Mouse (Mus musculus): ENCODE measurements around the gene Pbx3. TPM values are rescaled to one million over a fixed set of nuclear protein-coding genes. Genes with fewer than 3 reads are reported as not detected.

Gene Pbx3
- polyA plus RNA-seq (2015; fragmentation: Nextera tagmentation; extraction: Ambion mirVana): 91.8 and 105 TPM in 2 replicates

DNA sequence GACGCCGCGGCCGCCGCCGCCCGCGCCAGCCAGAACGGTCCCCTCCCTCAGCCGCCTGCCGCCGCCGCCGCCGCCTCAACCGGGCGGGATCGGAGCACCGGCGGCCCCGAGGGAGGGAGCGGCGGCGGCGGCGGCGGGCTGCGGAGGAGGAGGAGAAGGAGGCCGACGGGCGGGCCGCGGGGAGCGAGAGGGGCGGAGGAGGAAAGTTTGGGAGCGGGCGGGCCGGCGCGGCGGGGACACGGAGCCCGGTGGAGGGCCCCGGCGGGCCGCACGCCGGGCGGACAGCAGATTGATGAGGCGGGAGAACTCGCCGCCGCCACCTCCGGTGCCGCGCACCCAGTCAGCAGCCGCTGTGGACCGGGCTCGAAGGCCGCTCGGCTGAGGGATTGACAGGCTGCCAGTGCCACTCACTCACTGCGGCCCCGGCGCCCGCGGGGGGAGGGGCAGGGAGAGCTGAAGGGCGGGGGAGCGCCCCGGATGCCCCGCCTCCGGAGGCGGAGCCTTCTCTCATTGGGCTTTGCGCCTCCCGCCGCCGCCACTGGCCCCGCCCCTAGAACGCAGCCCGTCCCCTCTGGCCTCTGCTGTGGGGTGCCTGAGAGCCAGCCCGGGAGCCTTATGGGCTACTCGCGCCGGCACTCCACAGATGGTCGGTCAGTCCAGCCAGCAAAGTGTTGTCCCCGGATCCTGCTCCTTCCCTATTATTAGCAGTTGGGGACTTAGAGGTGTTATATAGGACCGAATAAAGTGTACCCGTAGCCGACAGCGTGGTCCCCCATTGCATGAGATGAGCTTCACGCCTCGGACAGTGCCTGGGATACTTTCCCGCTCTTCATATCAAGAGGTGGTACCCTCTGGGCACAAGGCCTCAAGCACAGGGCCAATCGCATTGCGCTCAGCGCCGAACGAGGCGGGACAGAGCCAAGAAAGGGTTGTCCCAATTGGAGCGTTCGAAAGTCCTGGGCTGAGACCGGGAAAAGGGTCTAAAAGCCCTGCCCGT lies at the start of gene Pbx3:
TSS of gene Pbx3 (minus strand) at position 838 of the 997 bp plus-strand sequence.
- Histone ChIP-seq H3K9me3 (ENCODE audit: control insufficient read depth, low read length) (no peaks in the 10 kb centered on the region), H3K27ac (ENCODE audit: low read depth, low read length) (peak within 1 kb of the TSS; percentile 98), H3K4me2 (ENCODE audit: low read length) (peak within 1 kb of the TSS; percentile 92), H3K27me3 (replicated peaks; ENCODE audit: control insufficient read depth, insufficient read depth, low read length) (no peaks in the 10 kb centered on the region), H3K4me1 (ENCODE audit: control insufficient read depth, insufficient read depth, low read depth, low read length) (no peaks in the 10 kb centered on the region; the same call in none of the 2 replicates), H3K4me3 (ENCODE audit: low read length) (peak within 1 kb of the TSS; percentile 91), H3K9ac (ENCODE audit: low read depth, low read length) (peak within 1 kb of the TSS; percentile 92), H3K36me3 (ENCODE audit: control insufficient read depth, insufficient read depth, low read length) (no peaks in the 10 kb centered on the region)
- under 1% methylated on average over 61 of the region's 102 CpGs for WGBS
- ATAC-seq: peak; percentile 94

DNA sequence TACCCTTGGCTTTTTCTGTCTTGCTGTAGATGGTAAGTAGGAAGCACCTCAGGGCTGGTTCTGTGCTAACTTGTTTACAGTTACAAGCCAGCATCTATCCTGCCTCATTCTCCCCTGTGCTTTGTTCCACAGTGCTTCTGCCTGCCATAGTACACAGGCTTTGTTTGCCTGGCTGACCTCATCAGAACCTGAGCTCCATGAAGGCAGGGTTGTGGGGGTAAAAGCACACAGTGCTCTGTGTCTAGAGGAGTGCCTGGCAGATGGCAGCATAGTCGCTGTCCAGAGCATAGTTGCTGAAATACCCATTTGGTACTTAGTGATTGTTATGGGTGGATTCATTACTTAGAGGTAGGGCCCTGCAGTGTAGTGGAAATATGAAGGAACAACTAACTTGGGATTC lies 47.3 kb upstream of the Pbx3 start:
- peaks cover 6% of the 10 kb centered on the region; the same call in 1 of the 2 replicates for H3K36me3 ChIP-seq (ENCODE audit: control insufficient read depth, insufficient read depth, low read length)
- H3K27ac ChIP-seq (ENCODE audit: low read depth, low read length): no peak overlapping the region
- H3K4me2 ChIP-seq (ENCODE audit: low read length): no peak overlapping the region
- no peaks in the 10 kb centered on the region for H3K4me1 ChIP-seq (ENCODE audit: control insufficient read depth, insufficient read depth, low read depth, low read length)
- no peaks in the 10 kb centered on the region for H3K9me3 ChIP-seq (ENCODE audit: control insufficient read depth, low read length)
- no peaks in the 10 kb centered on the region for H3K27me3 ChIP-seq (replicated peaks; ENCODE audit: control insufficient read depth, insufficient read depth, low read length)
- 70% methylated on average over 1 of the region's 1 CpGs for WGBS
- H3K9ac ChIP-seq (ENCODE audit: low read depth, low read length): no peak overlapping the region
- H3K4me3 ChIP-seq (ENCODE audit: low read length): no peak overlapping the region
- no peak for ATAC-seq

DNA sequence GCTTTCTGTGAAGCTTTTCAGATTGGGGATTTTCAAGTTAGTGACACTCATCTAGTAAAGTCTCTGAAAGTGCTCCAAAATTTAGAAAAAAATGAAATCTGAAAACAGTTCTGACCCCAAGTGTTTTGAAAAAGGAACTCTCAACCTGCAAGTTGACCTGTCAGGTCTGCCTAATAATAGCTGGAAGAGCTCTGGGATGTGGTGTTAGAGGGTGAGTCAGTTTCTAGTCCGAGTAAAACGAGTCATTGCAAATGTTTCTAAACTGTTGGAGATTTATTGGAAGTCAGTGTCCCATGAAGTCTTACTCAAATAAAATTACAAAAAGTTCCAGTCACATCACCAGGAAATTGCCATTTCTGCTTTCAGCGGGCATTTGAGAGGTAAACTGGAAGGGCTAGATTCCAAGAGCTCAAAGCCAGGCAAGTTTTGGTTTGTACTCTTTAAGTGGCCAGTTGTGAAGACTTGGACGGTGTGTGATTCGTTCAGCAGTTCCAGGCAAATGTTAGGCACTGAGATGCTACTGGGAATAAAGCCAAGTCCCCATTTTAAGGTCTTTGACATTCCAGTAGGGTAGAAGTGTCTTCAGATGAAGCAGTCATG lies 36.9 kb upstream of the Pbx3 start:
- 88% methylated on average over 5 of the region's 5 CpGs for WGBS
- peaks cover 10% of the 10 kb centered on the region for H3K4me1 ChIP-seq (ENCODE audit: control insufficient read depth, insufficient read depth, low read depth, low read length)
- no peaks in the 10 kb centered on the region for H3K9me3 ChIP-seq (ENCODE audit: control insufficient read depth, low read length)
- no peak overlapping the region for H3K4me3 ChIP-seq (ENCODE audit: low read length)
- no peak for ATAC-seq
- H3K4me2 ChIP-seq (ENCODE audit: low read length): no peak overlapping the region
- H3K36me3 ChIP-seq (ENCODE audit: control insufficient read depth, insufficient read depth, low read length): no peaks in the 10 kb centered on the region
- H3K9ac ChIP-seq (ENCODE audit: low read depth, low read length): no peak overlapping the region
- H3K27me3 ChIP-seq (replicated peaks; ENCODE audit: control insufficient read depth, insufficient read depth, low read length): no peaks in the 10 kb centered on the region
- no peak overlapping the region for H3K27ac ChIP-seq (ENCODE audit: low read depth, low read length)

DNA sequence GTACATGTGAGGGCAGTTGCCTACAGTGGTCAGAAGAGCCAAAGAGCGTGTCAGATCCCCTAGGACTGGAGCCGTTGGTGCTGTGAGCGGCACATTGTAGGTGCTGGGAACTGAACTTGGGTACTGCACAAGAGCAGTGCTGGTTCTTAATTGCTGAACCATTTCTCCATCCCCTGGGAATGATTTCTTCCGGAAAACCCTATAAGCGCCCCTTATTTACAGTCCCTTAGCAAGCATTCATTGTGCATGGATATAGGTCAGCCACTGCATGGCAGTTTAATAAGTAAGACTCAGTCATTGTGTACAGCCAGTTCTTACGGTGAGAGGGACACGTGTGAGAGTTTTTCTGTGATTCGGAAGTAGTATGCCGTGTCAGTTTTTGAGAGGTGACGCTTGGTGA lies 35.4 kb upstream of the Pbx3 start:
- no peak overlapping the region for H3K27ac ChIP-seq (ENCODE audit: low read depth, low read length)
- H3K36me3 ChIP-seq (ENCODE audit: control insufficient read depth, insufficient read depth, low read length): no peaks in the 10 kb centered on the region
- peaks cover 10% of the 10 kb centered on the region for H3K4me1 ChIP-seq (ENCODE audit: control insufficient read depth, insufficient read depth, low read depth, low read length)
- 92% methylated on average over 10 of the region's 10 CpGs for WGBS
- H3K27me3 ChIP-seq (replicated peaks; ENCODE audit: control insufficient read depth, insufficient read depth, low read length): no peaks in the 10 kb centered on the region
- no peak overlapping the region for H3K4me2 ChIP-seq (ENCODE audit: low read length)
- H3K4me3 ChIP-seq (ENCODE audit: low read length): no peak overlapping the region
- no peak for ATAC-seq
- no peak overlapping the region for H3K9ac ChIP-seq (ENCODE audit: low read depth, low read length)
- H3K9me3 ChIP-seq (ENCODE audit: control insufficient read depth, low read length): no peaks in the 10 kb centered on the region

DNA sequence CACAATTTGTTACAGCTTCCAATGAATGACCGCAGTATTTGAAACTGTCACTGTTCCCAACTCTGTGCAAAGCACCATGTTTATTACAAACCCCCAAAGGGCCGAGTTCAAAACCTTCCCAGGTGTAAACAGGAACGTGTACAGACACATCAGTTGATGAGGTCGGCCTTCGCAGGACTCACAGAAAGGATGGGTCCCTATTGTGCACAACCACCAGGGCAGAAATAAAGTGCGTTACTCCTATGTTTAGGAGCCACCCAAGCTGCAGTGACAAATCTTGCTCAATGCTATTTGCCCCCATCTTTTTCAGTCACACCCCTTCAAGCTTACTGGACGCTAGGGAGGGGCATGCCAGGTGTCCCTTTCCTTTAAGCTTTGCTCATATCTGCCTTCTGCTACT lies 34.7 kb upstream of the Pbx3 start:
- peak overlapping the region; percentile 90; the same call in 1 of the 2 replicates for H3K9ac ChIP-seq (ENCODE audit: low read depth, low read length)
- no peaks in the 10 kb centered on the region for H3K9me3 ChIP-seq (ENCODE audit: control insufficient read depth, low read length)
- peak overlapping the region; percentile 91 for H3K4me3 ChIP-seq (ENCODE audit: low read length)
- no peaks in the 10 kb centered on the region for H3K36me3 ChIP-seq (ENCODE audit: control insufficient read depth, insufficient read depth, low read length)
- H3K27ac ChIP-seq (ENCODE audit: low read depth, low read length): no peak overlapping the region
- 37% methylated on average over 7 of the region's 7 CpGs for WGBS
- ATAC-seq: no peak
- H3K4me2 ChIP-seq (ENCODE audit: low read length): peak overlapping the region; percentile 83
- no peaks in the 10 kb centered on the region for H3K27me3 ChIP-seq (replicated peaks; ENCODE audit: control insufficient read depth, insufficient read depth, low read length)
- H3K4me1 ChIP-seq (ENCODE audit: control insufficient read depth, insufficient read depth, low read depth, low read length): peaks cover 10% of the 10 kb centered on the region

DNA sequence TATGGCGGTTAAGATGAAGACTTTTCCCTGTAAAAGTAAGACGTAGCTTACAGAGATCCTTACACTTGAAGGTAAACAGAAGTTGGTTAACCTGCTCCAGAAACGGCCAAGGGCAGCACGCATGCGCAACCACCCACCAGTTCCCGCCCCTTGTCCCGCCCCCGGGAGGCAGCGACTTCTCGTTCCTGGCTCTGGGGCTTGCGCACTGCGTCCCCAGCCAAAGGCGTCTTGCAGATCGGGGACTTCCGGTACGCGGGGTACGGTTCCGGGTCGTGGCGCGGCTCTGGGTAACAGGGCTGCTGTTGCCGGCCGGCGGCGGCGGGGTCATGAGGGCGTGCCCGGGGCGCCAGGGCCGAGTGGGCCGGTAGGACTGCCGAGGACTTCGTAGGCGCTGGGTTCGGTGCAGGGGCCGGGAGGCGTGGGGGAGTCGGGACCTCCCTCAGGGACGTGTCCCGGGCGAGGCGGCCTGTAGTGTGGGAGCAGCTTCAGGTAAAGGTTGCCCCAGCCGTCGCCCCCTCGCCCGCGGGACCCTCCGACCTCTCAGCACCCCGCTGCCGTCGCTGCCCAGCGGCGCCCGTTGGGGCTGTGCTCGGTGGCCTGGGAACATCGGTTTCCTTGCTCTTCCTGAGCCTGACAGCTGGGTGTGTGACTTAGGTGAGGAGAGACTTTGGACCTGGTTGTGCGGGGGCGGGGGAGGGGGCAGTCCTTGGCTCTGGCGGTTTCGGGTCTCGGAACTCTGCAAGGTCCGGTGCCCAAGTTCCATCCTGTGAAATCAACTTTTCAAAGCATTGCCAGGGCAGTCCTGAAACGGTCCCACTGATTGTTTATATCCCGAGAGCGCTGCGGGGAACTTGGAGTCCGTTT lies 33.9 kb upstream of the Pbx3 start, which contains the start of gene Mapkap1:
TSS of gene Mapkap1 (plus strand) at position 171 of the 864 bp plus-strand sequence.
- H3K4me2 ChIP-seq (ENCODE audit: low read length): peak within 1 kb of the TSS; percentile 83
- H3K36me3 ChIP-seq (ENCODE audit: control insufficient read depth, insufficient read depth, low read length): no peaks in the 10 kb centered on the region
- under 1% methylated on average over 63 of the region's 68 CpGs for WGBS
- peaks cover 10% of the 10 kb centered on the region for H3K4me1 ChIP-seq (ENCODE audit: control insufficient read depth, insufficient read depth, low read depth, low read length)
- H3K27me3 ChIP-seq (replicated peaks; ENCODE audit: control insufficient read depth, insufficient read depth, low read length): no peaks in the 10 kb centered on the region
- no peaks in the 10 kb centered on the region for H3K9me3 ChIP-seq (ENCODE audit: control insufficient read depth, low read length)
- peak within 1 kb of the TSS; percentile 65 for H3K27ac ChIP-seq (ENCODE audit: low read depth, low read length)
- ATAC-seq: peak; percentile 99
- H3K9ac ChIP-seq (ENCODE audit: low read depth, low read length): peak within 1 kb of the TSS; percentile 90
- H3K4me3 ChIP-seq (ENCODE audit: low read length): peak within 1 kb of the TSS; percentile 91

DNA sequence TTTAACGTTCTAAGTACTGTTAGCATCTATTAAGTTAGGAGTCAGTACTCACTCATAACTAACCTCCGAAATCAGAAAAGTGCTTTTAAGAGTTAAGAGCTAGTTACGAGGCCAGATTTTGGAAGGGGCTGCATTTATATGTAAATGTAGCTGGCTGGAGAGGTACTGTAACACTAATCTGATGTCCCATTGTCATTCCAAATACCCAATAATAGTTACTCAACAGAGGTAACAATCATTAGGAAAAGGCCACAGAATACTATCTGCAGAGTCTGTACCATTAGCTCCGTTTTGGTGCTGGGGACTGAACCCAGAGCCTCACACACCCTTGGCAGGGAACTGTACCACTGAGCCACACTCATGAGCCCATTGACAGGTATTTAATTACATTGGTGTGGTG lies 26.6 kb upstream of the Pbx3 start:
- Histone ChIP-seq H3K36me3 (ENCODE audit: control insufficient read depth, insufficient read depth, low read length) (no peaks in the 10 kb centered on the region), H3K4me1 (ENCODE audit: control insufficient read depth, insufficient read depth, low read depth, low read length) (no peaks in the 10 kb centered on the region), H3K27me3 (replicated peaks; ENCODE audit: control insufficient read depth, insufficient read depth, low read length) (no peaks in the 10 kb centered on the region), H3K9ac (ENCODE audit: low read depth, low read length) (no peak overlapping the region), H3K4me3 (ENCODE audit: low read length) (no peak overlapping the region), H3K9me3 (ENCODE audit: control insufficient read depth, low read length) (no peaks in the 10 kb centered on the region), H3K4me2 (ENCODE audit: low read length) (no peak overlapping the region), H3K27ac (ENCODE audit: low read depth, low read length) (no peak overlapping the region)
- 51% methylated on average over 4 of the region's 4 CpGs for WGBS
- ATAC-seq: no peak

DNA sequence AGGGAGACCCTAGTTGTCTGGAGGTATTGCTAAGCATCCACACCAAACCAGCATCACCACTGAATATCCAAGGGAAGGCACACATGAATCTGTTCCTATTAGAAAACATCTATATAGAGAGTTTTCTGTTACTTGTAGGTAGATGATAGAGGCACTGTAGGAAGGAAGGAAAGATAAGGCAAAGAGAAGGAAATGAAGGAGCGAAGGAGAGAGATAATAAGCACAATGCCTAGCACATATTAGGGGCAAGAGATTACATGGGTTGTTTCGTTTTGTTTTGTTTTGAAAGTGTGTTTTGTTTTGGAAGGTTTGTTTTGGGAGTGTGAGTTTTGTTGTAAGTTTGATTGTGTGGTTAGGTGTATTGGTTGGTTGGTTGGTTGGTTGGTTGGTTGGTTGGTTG lies 6.0 kb upstream of the Pbx3 start:
- whole genome bisulfite sequencing: 92% methylated on average over 2 of the region's 2 CpGs
- Histone ChIP-seq H3K9ac (ENCODE audit: low read depth, low read length) (no peak overlapping the region), H3K4me1 (ENCODE audit: control insufficient read depth, insufficient read depth, low read depth, low read length) (no peaks in the 10 kb centered on the region), H3K27ac (ENCODE audit: low read depth, low read length) (no peak overlapping the region), H3K36me3 (ENCODE audit: control insufficient read depth, insufficient read depth, low read length) (no peaks in the 10 kb centered on the region), H3K4me2 (ENCODE audit: low read length) (no peak overlapping the region), H3K27me3 (replicated peaks; ENCODE audit: control insufficient read depth, insufficient read depth, low read length) (no peaks in the 10 kb centered on the region), H3K9me3 (ENCODE audit: control insufficient read depth, low read length) (no peaks in the 10 kb centered on the region), H3K4me3 (ENCODE audit: low read length) (no peak overlapping the region)
- no peak for ATAC-seq
